Mouse (Mus musculus) CH12.LX (cell line): ENCODE data around the gene Becn1. TPM values are rescaled to one million over a fixed set of nuclear protein-coding genes. Genes with fewer than 3 reads are reported as not detected.

Source experiments
- DNase-seq: peaks from one replicate; pipeline ENCODE4 v3.0.0-alpha.2; 2013; ENCODE audit errors: extremely low read depth
- H3K27ac ChIP-seq: 2 replicates; pipeline ENCODE4 v1.5.1; 2012; ENCODE audit warnings: low read depth, mild to moderate bottlenecking, control low read depth, moderate library complexity; ENCODE audit not compliant: insufficient read depth
- H3K27me3 ChIP-seq: replicated peaks from 2 replicates; pipeline ENCODE3; 2012; ENCODE audit warnings: inconsistent platforms
- H3K36me3 ChIP-seq, 2 experiments: replicated peaks in 1 of 2; 2 replicates each; pipeline versions ENCODE3 to v1.6.1; 2012; ENCODE audit warnings: inconsistent platforms in 1 of 2, low read length in 1 of 2, mild to moderate bottlenecking in 1 of 2, mixed read lengths in 1 of 2, moderate library complexity in 1 of 2; ENCODE audit not compliant: control insufficient read depth in 1 of 2, insufficient read depth in 1 of 2
- H3K4me1 ChIP-seq, 2 experiments: 2 replicates each; pipeline ENCODE4 v1.6.1; 2012; ENCODE audit warnings: inconsistent platforms in 1 of 2, moderate library complexity in 1 of 2; ENCODE audit not compliant: insufficient read depth in 2 of 2, control insufficient read depth in 1 of 2
- H3K4me2 ChIP-seq: 2 replicates; pipeline ENCODE4 v1.6.1; 2012; ENCODE audit warnings: low read depth, mild to moderate bottlenecking, control low read depth; ENCODE audit not compliant: poor library complexity, insufficient read depth, severe bottlenecking
- H3K4me3 ChIP-seq, 3 experiments: fragments of 150-350 bp in 1 of 3; sonication (generic) in 1 of 3; replicated peaks in 1 of 3; 2 replicates each; pipeline versions ENCODE3 to v1.5.1; 2011 to 2012; ENCODE audit warnings: low read depth in 2 of 3, low read length in 2 of 3, mild to moderate bottlenecking in 2 of 3, moderate library complexity in 2 of 3, control low read depth in 1 of 3, improper control_type of control experiment in 1 of 3, inconsistent platforms in 1 of 3, mixed read lengths in 1 of 3; ENCODE audit not compliant: poor library complexity in 1 of 3
- H3K79me2 ChIP-seq: replicated peaks from 2 replicates; pipeline ENCODE4 v1.6.1; 2012; ENCODE audit warnings: mild to moderate bottlenecking, moderate library complexity; ENCODE audit not compliant: control insufficient read depth, poor library complexity, insufficient read depth, severe bottlenecking; ENCODE audit errors: extremely low read depth
- H3K9ac ChIP-seq: 2 replicates; pipeline ENCODE4 v1.6.1; 2012; ENCODE audit warnings: low read depth, mild to moderate bottlenecking, control low read depth, moderate library complexity; ENCODE audit not compliant: insufficient read depth
- H3K9me3 ChIP-seq: replicated peaks from 2 replicates; pipeline ENCODE3; 2012; ENCODE audit warnings: low read length, inconsistent platforms, mixed read lengths
- BHLHE40 ChIP-seq: IDR thresholded peaks from 2 replicates; pipeline ENCODE4 v1.6.1; 2011; ENCODE audit warnings: mild to moderate bottlenecking, low read depth, low read length, improper control_type of control experiment
- CHD1 ChIP-seq: IDR thresholded peaks from 2 replicates; pipeline ENCODE4 v1.6.1; 2012; ENCODE audit warnings: low read depth, low read length, improper control_type of control experiment, inconsistent platforms
- CHD2 ChIP-seq: IDR thresholded peaks from 2 replicates; pipeline ENCODE4 v1.6.1; 2011; ENCODE audit warnings: low read length, improper control_type of control experiment
- E2F4 ChIP-seq: IDR thresholded peaks from 2 replicates; pipeline ENCODE4 v1.6.1; 2011; ENCODE audit warnings: low read depth, low read length, improper control_type of control experiment; ENCODE audit not compliant: insufficient replicate concordance
- GABPA ChIP-seq: IDR thresholded peaks from 2 replicates; pipeline ENCODE4 v1.6.1; 2012; ENCODE audit warnings: low read depth, low read length, improper control_type of control experiment, inconsistent platforms; ENCODE audit not compliant: insufficient replicate concordance
- HCFC1 ChIP-seq: IDR thresholded peaks from 2 replicates; pipeline ENCODE4 v1.6.1; 2012; ENCODE audit warnings: low read depth, mild to moderate bottlenecking, inconsistent platforms, low read length, improper control_type of control experiment
- MAFK ChIP-seq: IDR thresholded peaks from 2 replicates; pipeline ENCODE4 v1.6.1; 2011; ENCODE audit warnings: low read length, improper control_type of control experiment; ENCODE audit not compliant: insufficient replicate concordance
- MAX ChIP-seq: IDR thresholded peaks from 2 replicates; pipeline ENCODE4 v1.6.1; 2011; ENCODE audit warnings: low read length, improper control_type of control experiment
- MXI1 ChIP-seq: IDR thresholded peaks from 2 replicates; pipeline ENCODE4 v1.6.1; 2011; ENCODE audit warnings: mild to moderate bottlenecking, low read depth, low read length, improper control_type of control experiment
- MYC ChIP-seq: IDR thresholded peaks from 2 replicates; pipeline ENCODE4 v1.6.1; 2011; ENCODE audit warnings: low read depth, mild to moderate bottlenecking, improper control_type of control experiment, low read length
- PAX5 ChIP-seq: IDR thresholded peaks from 2 replicates; pipeline ENCODE4 v1.6.1; 2012; ENCODE audit warnings: low read length, inconsistent platforms, mixed read lengths
- POLR2AphosphoS2 ChIP-seq: IDR thresholded peaks from 2 replicates; pipeline ENCODE4 v1.6.1; 2011; ENCODE audit warnings: low read depth, low read length, improper control_type of control experiment
- RAD21 ChIP-seq: IDR thresholded peaks from 2 replicates; pipeline ENCODE4 v1.6.1; 2011; ENCODE audit warnings: low read depth, mild to moderate bottlenecking, low read length, improper control_type of control experiment, moderate library complexity
- ZKSCAN1 ChIP-seq: IDR thresholded peaks from 2 replicates; pipeline ENCODE4 v1.6.1; 2012; ENCODE audit warnings: low read depth, inconsistent platforms, low read length, improper control_type of control experiment, borderline replicate concordance
- dilution Hi-C: fragments of 300-500 bp; cut with MboI; formaldehyde crosslinking; loops from 2 replicates; pipeline ENCODE4 v1.14.3; 2020; ENCODE audit warnings: low sequenced_read_pairs; ENCODE audit not compliant: extremely low pct_unique_long_range_greater_than_20kb, extremely low pct_ligation_motif_present
- in situ Hi-C: fragments of 300-500 bp; cut with MboI; formaldehyde crosslinking; loops from 3 replicates; pipeline ENCODE4 v1.14.3; 2019; ENCODE audit warnings: low sequenced_read_pairs, low pct_ligation_motif_present, low pct_unique_long_range_greater_than_20kb, mixed read lengths
- polyA plus RNA-seq: library from polyadenylated mRNA; unstranded; fragments of >175 nt; gene quantifications from 2 replicates; pipeline ENCODE4 v1.2.1, GENCODE M21; 2012; ENCODE audit warnings: low read depth; ENCODE audit not compliant: insufficient read length
- total RNA-seq, 2 experiments: library from RNA; depleted of rRNA; stranded (reverse); fragments of 300-350 nt in 1 of 2; fragments of >200 nt in 1 of 2; gene quantifications; 2 replicates each; pipeline ENCODE4 v1.2.3; 2012 to 2014

The Becn1 gene
- total and polyA plus RNA-seq, 3 experiments = 177 to 280 (median 224) TPM

- dilution Hi-C loops (no loop called here), in situ Hi-C loops (no loop called here)
- Histone ChIP-seq H3K27ac (no peak within 1 kb of the TSS), H3K9me3 (no peaks in the 10 kb centered on the region), H3K9ac (no peak within 1 kb of the TSS), H3K79me2 (no peaks in the 10 kb centered on the region), H3K36me3 (peaks cover 27 to 81% of the 10 kb centered on the region in 2 experiments), H3K4me3 (peak within 1 kb of the TSS in 1 of 3 experiments; percentile 25), H3K4me1 (peaks cover 4 to 39% of the 10 kb centered on the region in 2 experiments; a peak in 3 of 4 replicates), H3K4me2 (0 out of 2 replicates have a peak within 1 kb of the TSS, but pooled peaks have one; percentile 12), H3K27me3 (no peaks in the 10 kb centered on the region)
- DNase-seq = peak; percentile 23
- TF ChIP-seq MYC (no peak), HCFC1 (peak; percentile 24; the same call in 1 of the 2 replicates), RAD21 (no peak), CHD1 (no peak), E2F4 (no peak), POLR2AphosphoS2 (peak; percentile 55; the same call in 1 of the 2 replicates), CHD2 (peak; percentile 30; the same call in 1 of the 2 replicates), MXI1 (0 out of 2 replicates have a peak, but pooled peaks have one; percentile 23)
Measured at GRCm38 (mm10) chr11:101259948-101260825, 41.9 kb downstream of the Becn1 start, which contains the start of gene Wnk4. Gene Wnk4 (plus strand): TSS chr11:101260567.

GRCm38 (mm10) chr11:101259261-101259712 is 42.8 kb downstream of the Becn1 start:
- DNase-seq = no peak
- Histone ChIP-seq H3K9ac (no peak overlapping the region), H3K4me3 (no peak overlapping the region), H3K36me3 (peaks cover 27 to 75% of the 10 kb centered on the region in 2 experiments), H3K27me3 (no peaks in the 10 kb centered on the region), H3K4me2 (no peak overlapping the region), H3K27ac (no peak overlapping the region), H3K4me1 (peaks cover 4 to 45% of the 10 kb centered on the region in 2 experiments; a peak in 3 of 4 replicates), H3K9me3 (no peaks in the 10 kb centered on the region), H3K79me2 (peaks cover 7% of the 10 kb centered on the region)
- in situ Hi-C loops (no loop called here), dilution Hi-C loops (no loop called here)
- no peak for TF ChIP-seq MAX
- TF ChIP-seq POLR2AphosphoS2 = no peak
- no peak for TF ChIP-seq ZKSCAN1
- TF ChIP-seq E2F4 = no peak
- TF ChIP-seq PAX5 = no peak
- no peak for TF ChIP-seq GABPA
- TF ChIP-seq MAFK = no peak
- no peak for TF ChIP-seq BHLHE40
